Mouse (Mus musculus) yolk sac, embryonic 10.5 days (tissue): ENCODE data around the gene Fgfr2.

Source experiments
- DNase-seq: peaks from one replicate; pipeline ENCODE4 v3.0.0-alpha.2; 2017; ENCODE audit warnings: low spot score

The Fgfr2 gene

GRCm38 (mm10) chr7:132260632-132261031 is 862.5 kb downstream of the Fgfr2 start:
- DNase-seq, result no peak

GRCm38 (mm10) chr7:132258817-132259216 is 864.3 kb downstream of the Fgfr2 start:
- DNase-seq, result peak; percentile 60

GRCm38 (mm10) chr7:132258216-132258615 is 864.9 kb downstream of the Fgfr2 start:
- DNase-seq, result no peak

GRCm38 (mm10) chr7:132253513-132253912 is 869.6 kb downstream of the Fgfr2 start:
- DNase-seq, result no peak

- no peak for DNase-seq
These were observed 870.1 kb downstream of the Fgfr2 start for GRCm38 (mm10) chr7:132253078-132253477.

GRCm38 (mm10) chr7:132249563-132250119 is 873.5 kb downstream of the Fgfr2 start:
- no peak for DNase-seq

GRCm38 (mm10) chr7:132247567-132247966 is 875.6 kb downstream of the Fgfr2 start:
- peak; percentile 28 for DNase-seq

GRCm38 (mm10) chr7:132247091-132247490 is 876.1 kb downstream of the Fgfr2 start:
- no peak for DNase-seq

- DNase-seq, result no peak
These were observed 877.4 kb downstream of the Fgfr2 start for GRCm38 (mm10) chr7:132245730-132246129.

- no peak for DNase-seq
These were observed 878.5 kb downstream of the Fgfr2 start for GRCm38 (mm10) chr7:132244637-132245036.

GRCm38 (mm10) chr7:132243225-132243624 is 879.9 kb downstream of the Fgfr2 start:
- no peak for DNase-seq

- DNase-seq, result peak; percentile 81
These were observed 880.5 kb downstream of the Fgfr2 start for GRCm38 (mm10) chr7:132242617-132243141.

GRCm38 (mm10) chr7:132238921-132239320 is 884.2 kb downstream of the Fgfr2 start:
- no peak for DNase-seq

GRCm38 (mm10) chr7:132237191-132237590 is 886.0 kb downstream of the Fgfr2 start:
- DNase-seq, result no peak

- no peak for DNase-seq
These were observed 886.4 kb downstream of the Fgfr2 start for GRCm38 (mm10) chr7:132236789-132237188.

GRCm38 (mm10) chr7:132234250-132234649 is 888.9 kb downstream of the Fgfr2 start:
- DNase-seq, result no peak

GRCm38 (mm10) chr7:132233732-132234131 is 889.4 kb downstream of the Fgfr2 start:
- DNase-seq, result no peak

GRCm38 (mm10) chr7:132232937-132233336 is 890.2 kb downstream of the Fgfr2 start:
- no peak for DNase-seq

- no peak for DNase-seq
These were observed 891.7 kb downstream of the Fgfr2 start for GRCm38 (mm10) chr7:132231476-132231875.

GRCm38 (mm10) chr7:132230961-132231360 is 892.2 kb downstream of the Fgfr2 start:
- DNase-seq, result no peak

- peak; percentile 27 for DNase-seq
These were observed 896.0 kb downstream of the Fgfr2 start for GRCm38 (mm10) chr7:132227075-132227640.

GRCm38 (mm10) chr7:132226379-132227074 is 896.6 kb downstream of the Fgfr2 start:
- peak; percentile 84 for DNase-seq

GRCm38 (mm10) chr7:132223452-132224141 is 899.6 kb downstream of the Fgfr2 start:
- no peak for DNase-seq
